Mouse (Mus musculus): ENCODE measurements around the gene Scnn1b.

Gene Scnn1b

DNA sequence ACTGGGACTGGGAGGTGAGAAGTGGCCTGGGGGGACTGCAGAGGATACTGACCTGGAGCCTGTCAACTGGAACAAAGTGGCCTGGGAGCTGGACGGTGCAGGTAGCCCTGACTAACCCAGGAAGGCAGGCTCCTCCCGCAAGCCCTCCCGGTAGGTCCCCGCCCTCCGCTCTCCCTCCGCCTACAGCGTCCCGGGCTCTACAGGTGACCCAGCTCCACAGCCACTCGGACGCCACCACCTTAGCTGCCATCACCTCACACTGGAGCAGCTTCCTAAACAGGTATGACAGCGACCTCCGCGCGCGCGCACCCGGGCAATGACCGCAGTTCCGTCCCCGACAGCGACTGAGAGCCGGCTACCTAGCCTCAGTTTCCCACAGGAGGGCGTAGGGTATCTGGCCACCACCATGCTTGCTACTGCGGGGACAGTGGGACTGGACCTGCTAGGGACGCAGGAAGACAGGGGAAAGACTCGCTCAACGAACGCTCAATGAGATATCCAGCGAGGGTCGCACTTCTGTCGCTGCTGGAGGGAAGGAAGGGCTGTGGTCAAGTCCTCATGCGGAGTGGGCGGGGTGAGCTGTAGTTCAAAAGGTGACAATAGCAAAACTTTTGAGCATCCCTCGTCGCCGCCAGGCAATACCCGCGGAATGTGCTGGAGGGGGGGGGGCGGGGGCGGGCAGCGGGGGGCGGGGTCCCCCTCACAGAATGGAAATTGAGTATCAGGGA lies at the start of gene Scnn1b:
Scnn1b (plus strand) TSS at position 181 of the 728 bp plus-strand sequence.
- in situ Hi-C loops (cut with MboI, MseI), result no loop called here

DNA sequence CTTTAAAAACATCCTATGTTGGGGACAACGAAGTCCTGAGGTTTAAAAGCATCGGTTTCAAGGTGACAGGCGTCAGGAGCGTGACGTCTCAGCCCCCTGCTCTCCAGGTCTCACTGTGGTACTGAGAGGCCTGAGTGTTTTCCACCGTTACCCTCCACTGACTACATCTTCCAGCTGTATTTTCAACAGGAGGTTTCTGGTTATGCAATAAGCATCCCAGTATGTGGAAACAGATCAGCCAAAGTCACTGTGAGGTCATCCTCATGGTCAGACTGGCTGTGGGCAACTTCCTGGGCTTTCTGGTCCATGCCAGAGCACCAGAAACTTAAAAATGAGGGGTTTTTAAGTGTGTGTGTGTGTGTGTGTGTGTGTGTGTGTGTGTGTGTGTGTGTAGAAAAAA lies 43.2 kb upstream of the Scnn1b start:
- in situ Hi-C loops (cut with MboI, MseI), result no loop called here

- in situ Hi-C loops (cut with MboI, MseI), result no loop called here
Measured at GRCm38 (mm10) chr7:121828481-121828880, 36.4 kb upstream of the Scnn1b start.

DNA sequence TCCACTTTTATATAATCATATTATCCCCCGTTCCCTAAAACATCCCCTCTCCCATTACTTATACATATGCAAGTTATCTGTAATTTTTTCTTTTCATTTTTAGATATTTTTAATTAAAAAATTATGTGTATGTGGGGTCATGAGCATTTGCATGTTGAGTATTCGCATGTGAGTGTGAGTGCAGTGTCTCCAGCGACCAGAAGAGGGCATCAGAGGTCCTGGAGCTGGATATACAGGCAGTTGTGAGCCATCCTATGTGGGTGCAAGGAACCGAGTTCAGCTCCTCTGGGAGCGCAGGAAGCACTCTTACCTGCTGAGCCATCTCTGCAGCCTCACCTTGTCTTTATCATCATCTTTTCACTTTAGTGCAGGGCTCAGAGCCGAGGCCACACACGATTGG lies 29.4 kb upstream of the Scnn1b start:
- in situ Hi-C loops (cut with MboI, MseI), result no loop called here

- in situ Hi-C loops (cut with MboI, MseI), result no loop called here
Measured at GRCm38 (mm10) chr7:121836827-121837226, 28.0 kb upstream of the Scnn1b start.

DNA sequence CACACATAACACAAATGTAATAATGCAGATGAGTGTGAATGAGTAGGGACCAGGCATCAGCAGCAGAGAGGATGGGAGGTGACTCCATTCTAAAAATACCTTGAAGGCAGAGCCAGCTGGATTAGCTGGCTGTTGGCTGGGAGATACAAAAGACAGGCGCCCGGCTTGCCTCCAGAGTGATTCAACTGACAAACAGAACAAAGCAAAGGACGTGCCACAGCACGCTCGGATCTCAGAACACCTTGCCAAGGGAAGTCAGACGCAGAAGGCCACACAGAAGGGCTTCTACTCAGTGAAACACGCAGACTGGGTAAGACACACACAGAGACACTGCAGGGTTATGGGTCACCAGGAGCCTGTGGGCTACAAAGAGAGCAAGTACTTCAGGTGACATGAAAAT lies 24.0 kb upstream of the Scnn1b start:
- in situ Hi-C loops (cut with MboI, MseI), result no loop called here

GRCm38 (mm10) chr7:121842234-121842633 lies 22.6 kb upstream of the Scnn1b start:
- in situ Hi-C loops (cut with MboI, MseI), result no loop called here

GRCm38 (mm10) chr7:121845964-121846363 lies 18.9 kb upstream of the Scnn1b start:
- in situ Hi-C loops (cut with MboI, MseI), result no loop called here

GRCm38 (mm10) chr7:121848537-121849168 lies 16.2 kb upstream of the Scnn1b start:
- in situ Hi-C loops (cut with MboI, MseI), result no loop called here

DNA sequence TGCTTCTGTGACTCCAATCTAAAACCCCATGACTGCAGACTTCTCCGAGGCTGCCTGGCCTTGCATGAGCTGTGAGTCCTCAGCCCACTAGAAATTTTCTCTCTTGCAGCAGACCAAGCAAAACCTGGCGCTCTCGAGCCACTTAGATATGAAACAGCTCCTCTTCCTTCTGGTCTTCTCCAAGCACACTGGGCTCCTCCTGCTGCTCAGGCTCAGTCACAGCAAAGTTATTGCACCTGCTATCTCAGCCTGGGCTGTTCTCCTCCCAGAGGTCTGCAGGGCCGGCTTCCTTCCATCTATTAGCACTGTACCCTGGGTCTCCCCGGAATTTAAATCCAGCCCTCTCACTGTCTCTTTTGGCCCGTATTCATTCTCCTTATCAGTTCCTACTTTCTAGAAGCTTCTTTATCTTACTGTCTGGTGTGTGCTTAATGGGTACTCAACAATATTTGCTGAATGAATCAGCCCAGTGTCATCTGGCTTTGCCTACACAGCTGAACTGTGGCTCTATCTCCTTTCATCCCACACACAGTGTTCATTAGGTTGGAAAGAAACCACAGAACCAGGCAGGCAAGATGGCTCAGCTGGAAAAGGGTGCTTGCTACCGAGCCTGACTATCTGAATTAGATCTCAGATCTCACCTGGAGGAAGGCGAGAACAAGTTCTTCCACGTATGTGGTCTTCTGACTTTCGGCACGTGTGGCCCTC lies 7.5 kb upstream of the Scnn1b start:
- in situ Hi-C loops (cut with MboI, MseI), result no loop called here

DNA sequence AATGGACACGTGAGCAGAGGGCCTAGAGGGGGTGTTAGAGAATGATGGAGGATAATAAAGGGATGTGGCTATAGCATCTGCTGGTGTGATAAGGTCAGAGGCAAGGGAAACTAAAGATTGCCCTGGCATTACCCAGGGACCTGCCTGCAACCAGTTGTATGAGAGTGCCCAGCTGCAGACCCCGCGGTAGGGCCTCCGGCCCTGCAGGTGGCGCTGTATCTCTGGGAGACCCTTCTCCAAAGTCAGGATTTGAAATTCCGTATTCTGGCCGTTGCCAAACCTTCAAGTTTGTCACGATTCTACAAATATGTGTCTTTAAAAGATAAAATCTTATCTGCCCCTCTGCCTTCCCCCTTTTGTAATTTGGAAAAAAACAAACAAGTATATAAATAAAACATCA lies 5.9 kb upstream of the Scnn1b start:
- in situ Hi-C loops (cut with MboI, MseI), result no loop called here

GRCm38 (mm10) chr7:121871631-121872030 lies 6.8 kb downstream of the Scnn1b start:
- in situ Hi-C loops (cut with MboI, MseI), result no loop called here

DNA sequence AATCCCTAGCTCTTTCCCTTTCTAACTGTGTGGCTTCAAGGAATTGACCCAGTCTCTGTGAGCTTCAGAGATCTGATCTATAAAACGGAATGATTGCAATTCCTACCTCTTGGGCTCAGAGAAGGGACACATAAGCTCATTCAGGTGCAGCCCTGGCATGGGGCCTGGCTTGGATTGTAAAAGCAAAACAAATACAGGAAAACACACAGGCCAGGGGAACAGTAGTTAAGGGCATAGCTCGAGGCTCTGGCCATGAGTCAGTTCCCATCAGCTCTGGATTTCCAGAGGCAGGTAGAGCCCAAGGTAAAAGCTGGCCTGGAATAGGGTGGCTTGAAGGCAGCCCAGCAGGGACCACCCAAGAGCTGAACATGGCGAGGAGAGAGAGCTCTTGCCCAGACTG lies 9.2 kb downstream of the Scnn1b start:
- in situ Hi-C loops (cut with MboI, MseI), result no loop called here

GRCm38 (mm10) chr7:121874784-121875183 lies 9.9 kb downstream of the Scnn1b start:
- in situ Hi-C loops (cut with MboI, MseI), result no loop called here

GRCm38 (mm10) chr7:121880246-121880645 lies 15.4 kb downstream of the Scnn1b start:
- in situ Hi-C loops (cut with MboI, MseI), result no loop called here

DNA sequence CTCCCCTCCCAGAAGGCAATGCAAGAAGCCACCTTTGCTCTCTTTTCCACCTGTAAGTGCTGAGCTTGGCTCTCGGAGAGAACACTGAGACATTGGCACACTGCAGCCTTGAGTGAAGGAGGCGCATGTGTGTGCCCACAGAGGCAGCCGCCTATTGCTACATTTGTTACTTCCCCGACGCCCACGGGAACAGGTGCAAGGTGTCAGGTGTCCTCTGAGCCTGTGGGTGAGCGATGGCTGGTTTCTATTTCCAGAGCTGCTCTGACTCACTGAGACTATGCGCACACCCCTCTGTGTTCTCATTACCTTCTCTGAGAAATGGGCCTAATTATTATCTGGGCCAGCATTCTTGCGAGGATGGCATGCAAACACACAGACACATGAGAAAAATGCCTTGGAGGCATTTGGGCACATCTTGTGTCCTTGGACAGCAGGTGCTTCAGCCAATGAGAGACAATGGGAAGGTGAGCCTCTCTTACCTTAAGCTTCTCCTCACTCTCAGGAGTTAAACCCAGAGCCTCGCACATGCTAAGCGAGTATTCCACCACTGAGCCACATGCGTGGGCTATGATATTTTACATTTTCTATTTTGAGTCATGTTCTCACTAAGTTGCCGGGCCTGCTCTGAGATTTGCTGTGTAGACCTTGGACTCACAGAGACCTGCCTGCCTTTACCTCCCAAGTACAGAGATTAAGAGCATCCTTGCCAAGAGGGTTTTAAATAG lies 26.0 kb downstream of the Scnn1b start:
- in situ Hi-C loops (cut with MboI, MseI), result no loop called here

- in situ Hi-C loops (cut with MboI, MseI), result no loop called here
Measured at GRCm38 (mm10) chr7:121896689-121897088, 31.9 kb downstream of the Scnn1b start.

DNA sequence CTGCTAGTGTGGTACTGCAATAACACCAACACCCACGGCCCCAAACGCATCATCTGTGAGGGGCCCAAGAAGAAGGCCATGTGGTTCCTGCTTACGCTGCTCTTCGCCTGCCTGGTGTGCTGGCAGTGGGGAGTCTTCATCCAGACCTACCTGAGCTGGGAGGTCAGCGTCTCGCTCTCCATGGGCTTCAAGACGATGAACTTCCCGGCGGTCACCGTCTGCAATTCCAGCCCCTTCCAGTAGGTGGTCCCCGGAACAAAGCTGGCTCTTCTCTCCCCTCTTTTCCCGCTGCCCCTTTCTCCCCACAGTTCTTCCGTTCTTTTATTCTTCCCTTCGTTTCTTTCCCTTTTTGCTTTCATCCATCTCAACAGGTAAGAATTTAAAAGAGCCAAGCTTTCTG lies 34.5 kb downstream of the Scnn1b start:
- in situ Hi-C loops (cut with MboI, MseI), result no loop called here

DNA sequence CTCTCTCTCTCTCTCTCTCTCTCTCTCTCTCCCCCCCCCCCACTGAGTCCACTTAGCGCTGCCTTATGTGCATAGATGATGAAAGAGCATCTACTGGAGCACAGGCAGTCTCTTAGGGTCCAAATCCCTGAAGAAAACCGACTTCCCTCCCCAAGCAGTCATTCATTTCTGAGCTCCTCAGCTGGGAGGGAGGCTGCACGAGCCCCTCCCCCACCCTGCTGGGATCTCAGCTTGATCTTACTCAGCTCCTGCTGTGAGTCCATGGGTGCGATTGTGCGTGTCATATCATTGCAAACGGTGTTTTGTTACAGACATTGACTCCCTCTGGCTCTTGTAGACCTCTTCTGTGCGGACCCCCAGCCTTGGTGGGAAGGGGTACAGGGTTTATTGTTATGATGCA lies 35.1 kb downstream of the Scnn1b start:
- in situ Hi-C loops (cut with MboI, MseI), result no loop called here

DNA sequence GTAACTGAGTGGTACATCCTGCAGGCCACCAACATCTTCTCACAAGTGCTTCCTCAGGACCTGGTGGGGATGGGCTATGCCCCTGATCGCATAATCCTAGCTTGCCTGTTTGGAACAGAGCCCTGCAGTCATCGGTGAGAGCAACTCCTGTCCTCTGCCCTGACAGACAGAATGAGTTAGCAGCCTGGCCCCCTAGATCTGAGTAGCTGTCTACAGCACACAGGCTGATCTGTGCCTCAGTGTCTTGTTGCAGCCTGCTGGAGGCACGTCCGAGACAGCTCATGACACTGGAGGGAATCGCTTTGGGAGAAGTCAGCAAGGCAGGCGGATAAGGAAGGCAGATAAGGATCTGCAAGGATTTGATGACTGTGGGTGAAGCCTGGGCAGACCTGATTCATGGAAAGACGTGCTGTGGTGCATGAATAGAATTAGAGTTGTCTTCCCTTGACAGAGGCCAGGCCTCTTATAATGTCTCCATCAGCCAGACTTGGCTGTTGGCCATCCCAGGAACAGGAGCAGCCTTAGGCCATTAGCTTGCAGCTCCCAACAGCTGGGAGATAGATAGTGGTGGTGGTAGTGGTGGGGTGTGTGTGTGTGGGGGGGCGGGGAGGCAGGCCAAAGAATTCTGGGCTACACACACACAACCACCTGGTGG lies 38.0 kb downstream of the Scnn1b start:
- in situ Hi-C loops (cut with MboI, MseI), result no loop called here

- in situ Hi-C loops (cut with MboI, MseI), result no loop called here
Measured at GRCm38 (mm10) chr7:121906879-121907278, 42.0 kb downstream of the Scnn1b start.

DNA sequence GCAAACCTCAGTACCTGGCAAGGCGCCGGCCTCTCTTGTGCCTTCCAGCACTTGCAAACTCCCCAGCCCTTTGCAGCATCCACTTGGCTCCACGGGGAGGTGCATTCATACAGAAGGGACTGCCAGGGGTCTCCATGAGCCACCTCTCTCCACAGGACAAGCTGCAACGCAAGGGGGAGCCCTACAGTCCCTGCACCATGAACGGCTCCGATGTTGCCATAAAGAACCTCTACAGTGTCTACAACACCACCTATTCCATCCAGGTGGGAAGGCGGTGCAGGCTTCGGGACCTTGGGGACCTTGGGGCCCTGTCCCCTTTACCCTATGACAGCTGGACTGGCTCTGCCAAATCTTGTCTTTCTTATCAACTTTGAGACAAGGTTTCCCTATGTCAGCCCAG lies 47.4 kb downstream of the Scnn1b start:
- in situ Hi-C loops (cut with MboI, MseI), result no loop called here

Measured in regulatory T cell (primary cell).